Mouse (Mus musculus) Patski (cell line): Measurements from ENCODE around the gene Adarb2. TPM values are rescaled to one million over a fixed set of nuclear protein-coding genes. Genes with fewer than 3 reads are reported as not detected.

Experiments
- ATAC-seq: fragments of 100-300 bp; one replicate; pipeline ENCODE4 v1.8.0; 2021
- CTCF ChIA-PET: fragments of 350-600 bp; sonication (Branson Sonifier 250); formaldehyde crosslinking; loops from one replicate; lab custom pipeline; 2022; ENCODE audit warnings: inconsistent platforms; lab: Charles Lee
- POLR2A ChIA-PET: fragments of 350-600 bp; sonication (Branson Sonifier 250); formaldehyde crosslinking; loops from one replicate; lab custom pipeline; 2022; ENCODE audit warnings: antibody characterized with exemption, inconsistent platforms; lab: Charles Lee
- DNase-seq: peaks from one replicate; pipeline ENCODE4 v3.0.0-alpha.2; 2011; ENCODE audit warnings: low read depth, low spot score
- H3K27me3 ChIP-seq: fragments of 371-371 bp; one replicate; pipeline ENCODE4 v1.5.1; 2021
- CTCF ChIP-seq: fragments of 100-300 bp; IDR thresholded peaks from one replicate; pipeline ENCODE4 v1.5.1; 2021
- in situ Hi-C: fragments of 300-500 bp; cut with MboI; formaldehyde crosslinking; loops from 3 replicates; pipeline ENCODE4 v1.11.1; 2018; ENCODE audit warnings: low pct_unique_long_range_greater_than_20kb, mixed read lengths
- polyA plus RNA-seq: library from polyadenylated mRNA; unstranded; gene quantifications from one replicate; pipeline ENCODE4 v1.2.3, GENCODE M21; 2021

The Adarb2 gene
- polyA plus RNA-seq, 1 experiment from 2014 or later = 0.01 TPM

- TF ChIP-seq CTCF = no peak
- H3K27me3 ChIP-seq = no peaks in the 10 kb centered on the region
- CTCF ChIA-PET = no interaction called here
- POLR2A ChIA-PET = no interaction called here
- DNase-seq = no peak
- no peak for ATAC-seq
- in situ Hi-C loops = no loop called here
Measured at GRCm38 (mm10) chr13:8448192-8448879, 245.7 kb downstream of the Adarb2 start.

DNA sequence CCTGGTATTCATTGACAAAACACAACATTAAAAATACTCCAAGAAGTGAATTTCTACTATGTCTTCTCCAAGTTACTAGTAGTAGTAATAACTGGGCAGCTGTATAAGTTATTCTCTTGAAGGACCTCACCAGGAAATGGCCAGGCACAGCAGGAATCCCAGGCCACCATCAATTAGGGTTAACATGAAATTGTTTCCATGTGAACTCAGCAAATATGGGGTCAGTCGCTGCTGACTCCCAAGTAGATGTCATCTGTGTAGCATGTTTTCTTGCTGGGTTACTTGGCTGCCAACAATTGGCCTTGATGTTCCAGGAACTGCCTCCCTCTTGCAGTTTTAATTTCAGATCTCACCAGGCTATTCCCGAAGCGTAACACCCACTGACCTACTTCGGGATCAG lies 248.9 kb downstream of the Adarb2 start:
- CTCF ChIA-PET = no interaction called here
- ATAC-seq = no peak
- no peak for TF ChIP-seq CTCF
- H3K27me3 ChIP-seq = no peaks in the 10 kb centered on the region
- in situ Hi-C loops = no loop called here
- POLR2A ChIA-PET = no interaction called here
- no peak for DNase-seq

GRCm38 (mm10) chr13:8456886-8457285 lies 254.2 kb downstream of the Adarb2 start:
- DNase-seq (no peak), ATAC-seq (no peak)
- POLR2A ChIA-PET = no interaction called here
- in situ Hi-C loops = no loop called here
- H3K27me3 ChIP-seq = no peaks in the 10 kb centered on the region
- no peak for TF ChIP-seq CTCF
- CTCF ChIA-PET = no interaction called here

DNA sequence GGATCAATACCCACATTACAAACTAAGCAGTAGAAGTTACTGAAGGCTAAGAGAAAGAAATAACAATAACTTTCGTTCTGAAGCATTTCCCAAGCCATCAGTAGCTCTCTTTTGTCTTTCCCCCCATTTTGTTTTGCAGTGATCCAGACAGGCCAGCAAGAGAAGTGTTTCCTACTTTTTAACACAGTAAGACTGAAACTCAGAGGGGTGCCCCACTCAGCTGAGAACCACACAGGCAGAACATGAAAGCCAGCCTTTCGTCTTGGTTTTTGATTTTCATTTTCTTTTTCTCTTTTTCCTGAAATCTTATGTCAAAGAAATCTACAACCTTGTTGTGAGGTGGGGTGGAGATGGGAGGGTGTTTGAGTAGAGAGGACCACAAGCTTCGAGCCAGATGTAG lies 255.2 kb downstream of the Adarb2 start:
- no peak for TF ChIP-seq CTCF
- ATAC-seq (no peak), DNase-seq (no peak)
- CTCF ChIA-PET = no interaction called here
- in situ Hi-C loops = no loop called here
- POLR2A ChIA-PET = no interaction called here
- H3K27me3 ChIP-seq = no peaks in the 10 kb centered on the region

DNA sequence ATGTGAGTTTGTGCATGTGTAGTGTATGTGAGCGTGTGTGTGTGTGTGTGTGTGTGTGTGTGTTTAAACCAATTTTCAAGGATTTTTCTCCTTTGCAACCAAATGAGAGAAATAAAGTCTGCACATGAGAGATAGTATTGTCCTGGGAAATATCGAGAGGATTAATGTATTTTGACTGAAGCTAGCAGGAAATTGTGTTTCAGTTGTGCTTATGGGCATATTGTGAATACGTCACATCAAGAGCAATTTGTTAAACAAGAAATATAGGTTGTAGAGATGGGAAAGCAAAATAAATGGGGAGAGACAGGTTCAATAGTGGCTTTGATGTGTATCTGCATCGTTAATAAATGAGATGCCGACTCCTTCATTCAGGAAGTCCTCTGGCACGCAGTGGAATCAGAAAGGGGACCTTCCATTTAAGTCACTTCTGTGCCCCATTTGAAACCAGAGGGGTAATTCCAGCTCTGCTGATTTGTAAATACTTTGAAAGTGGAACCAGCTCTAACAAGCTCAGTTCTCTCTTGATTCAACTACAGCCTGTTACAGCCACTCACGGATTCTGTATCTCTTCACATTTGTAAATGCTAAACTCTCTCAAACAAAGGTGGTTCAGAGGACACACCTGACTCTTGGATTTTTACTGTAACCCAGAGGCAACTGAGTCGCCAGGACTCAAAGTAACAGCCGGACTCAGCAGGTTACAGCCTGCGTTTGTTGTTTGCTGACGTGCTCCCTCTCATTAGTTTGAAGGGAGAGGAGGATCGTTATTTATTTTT lies 265.1 kb downstream of the Adarb2 start:
- ATAC-seq (no peak), DNase-seq (no peak)

GRCm38 (mm10) chr13:8476237-8476636 lies 273.6 kb downstream of the Adarb2 start:
- peaks cover 4% of the 10 kb centered on the region for H3K27me3 ChIP-seq
- TF ChIP-seq CTCF = no peak
- CTCF ChIA-PET = no interaction called here
- no peak for DNase-seq
- in situ Hi-C loops = no loop called here
- POLR2A ChIA-PET = no interaction called here
- no peak for ATAC-seq

More for the DNA sequence above, 265.1 kb downstream of the Adarb2 start:
- ChIA-PET POLR2A (no interaction called here), CTCF (interaction anchor here (1.0 kb wide), 1 partner anchor 14 kb away, joined by 3 read pairs; no protein-coding TSS in a partner anchor)
- H3K27me3 ChIP-seq = no peaks in the 10 kb centered on the region
- TF ChIP-seq CTCF = no peak
- in situ Hi-C loops = no loop called here

- ChIA-PET POLR2A (no interaction called here), CTCF (interaction anchor here (3.0 kb wide), 1 partner anchor 16 kb away, joined by 7 read pairs; no protein-coding TSS in a partner anchor)
- peaks cover 4% of the 10 kb centered on the region for H3K27me3 ChIP-seq
- no peak for TF ChIP-seq CTCF
- in situ Hi-C loops = no loop called here
- DNase-seq = no peak
- no peak for ATAC-seq
Measured at GRCm38 (mm10) chr13:8478731-8479130, 276.1 kb downstream of the Adarb2 start.

DNA sequence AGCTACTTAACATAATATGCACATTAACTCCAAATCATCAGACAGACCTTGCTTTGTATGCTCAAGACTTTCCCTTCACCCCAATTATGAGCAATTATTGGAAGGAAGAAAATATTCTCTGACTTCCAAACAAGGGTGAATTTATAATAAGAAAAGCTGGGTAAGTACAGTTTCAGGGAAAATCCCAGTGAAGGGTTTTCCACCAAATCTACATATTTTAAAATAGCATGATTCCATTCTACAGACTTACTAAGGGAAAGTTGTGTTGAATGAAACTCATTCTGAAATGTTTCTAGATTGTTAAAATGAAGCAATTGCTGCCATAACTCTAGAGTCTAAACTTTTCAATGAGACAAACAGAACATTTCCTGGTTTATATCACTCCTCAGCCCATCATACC lies 277.3 kb downstream of the Adarb2 start:
- in situ Hi-C loops = no loop called here
- H3K27me3 ChIP-seq = peaks cover 4% of the 10 kb centered on the region
- CTCF ChIA-PET = interaction anchor here (0.7 to 3.0 kb wide), 2 partner anchors 15 to 18 kb away, joined by 4 to 7 read pairs; no protein-coding TSS in a partner anchor
- no peak for TF ChIP-seq CTCF
- DNase-seq = no peak
- no peak for ATAC-seq
- POLR2A ChIA-PET = no interaction called here

- peaks cover 4% of the 10 kb centered on the region for H3K27me3 ChIP-seq
- POLR2A ChIA-PET = no interaction called here
- ATAC-seq (no peak), DNase-seq (no peak)
- in situ Hi-C loops = no loop called here
- CTCF ChIA-PET = no interaction called here
- TF ChIP-seq CTCF = no peak
Measured at GRCm38 (mm10) chr13:8481347-8481746, 278.7 kb downstream of the Adarb2 start.

DNA sequence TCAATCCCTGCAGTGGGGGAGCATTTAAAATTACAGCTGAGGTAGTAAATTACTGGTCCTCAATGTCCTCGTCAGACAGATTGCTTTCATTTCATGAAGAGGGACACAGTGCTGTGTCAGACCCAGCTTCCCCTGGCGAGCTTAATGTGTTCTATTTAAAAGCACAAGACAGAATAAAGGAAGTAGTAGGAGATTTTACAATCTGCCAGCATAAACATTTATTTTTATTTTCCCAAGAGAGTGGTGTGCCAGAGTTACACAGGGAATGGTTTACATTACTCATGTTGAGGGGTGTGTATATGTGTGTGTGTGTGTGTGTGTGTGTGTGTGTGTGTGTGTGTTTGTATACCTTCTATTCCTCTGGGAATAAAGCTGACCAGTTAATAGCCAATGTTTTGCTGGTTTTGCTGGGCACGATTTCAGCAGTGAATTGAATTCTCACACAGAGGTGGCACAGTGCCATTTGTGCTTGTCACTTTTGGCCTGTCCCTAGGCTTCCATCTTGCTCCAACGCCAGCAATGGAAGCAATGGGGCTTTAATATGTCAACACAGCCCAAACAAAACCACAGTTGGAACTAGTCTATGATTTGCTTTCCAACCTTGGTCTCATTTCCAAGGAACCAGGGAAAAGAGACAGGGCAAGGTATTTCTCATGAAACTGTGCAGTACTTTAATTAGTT lies 282.1 kb downstream of the Adarb2 start:
- ATAC-seq (no peak), DNase-seq (no peak)
- POLR2A ChIA-PET = no interaction called here

More for the DNA sequence above, 282.1 kb downstream of the Adarb2 start:
- CTCF ChIA-PET = no interaction called here
- TF ChIP-seq CTCF = no peak
- in situ Hi-C loops = no loop called here
- H3K27me3 ChIP-seq = no peaks in the 10 kb centered on the region
